Mouse (Mus musculus) liver, embryonic 14.5 days (tissue): ENCODE data around the gene Izumo1. TPM values are rescaled to one million over a fixed set of nuclear protein-coding genes. Genes with fewer than 3 reads are reported as not detected.

Experiments used
- ATAC-seq: fragments of 200-750 bp; cut with Nextera tagmentation; 2 replicates; pipeline ENCODE4 v1.8.0; 2017; ENCODE audit warnings: moderate number of reproducible peaks, mild to moderate bottlenecking, moderate library complexity; ENCODE audit not compliant: insufficient read depth
- DNase-seq, 3 experiments: peaks; one replicate each; pipeline ENCODE4 v3.0.0-alpha.2; 2012 to 2013; ENCODE audit warnings: low read depth in 3 of 3, low spot score in 3 of 3
- H3K27ac ChIP-seq: fragments of 300-500 bp; sonication (generic); 2 replicates; pipeline ENCODE4 v1.5.1; 2014; ENCODE audit warnings: moderate library complexity, mild to moderate bottlenecking, control low read depth, inconsistent platforms
- H3K27me3 ChIP-seq: fragments of 300-500 bp; sonication (generic); 2 replicates; pipeline ENCODE4 v1.6.1; 2014; ENCODE audit warnings: mild to moderate bottlenecking, low read length, moderate library complexity; ENCODE audit not compliant: control insufficient read depth, insufficient read depth
- H3K36me3 ChIP-seq: fragments of 300-500 bp; sonication (generic); replicated peaks from 2 replicates; pipeline ENCODE4 v1.6.1; 2014; ENCODE audit warnings: low read depth; ENCODE audit not compliant: control insufficient read depth, insufficient read depth
- H3K4me1 ChIP-seq, 2 experiments: fragments of 200-500 bp in 1 of 2; fragments of 300-500 bp in 1 of 2; sonication (generic) in 1 of 2; replicated peaks; 2 replicates each; pipeline ENCODE4 v1.6.1; 2012 to 2014; ENCODE audit warnings: antibody characterized with exemption in 1 of 2, inconsistent platforms in 1 of 2, low read length in 1 of 2; ENCODE audit not compliant: control insufficient read depth in 2 of 2, insufficient read depth in 2 of 2
- H3K4me2 ChIP-seq: fragments of 300-500 bp; sonication (generic); 2 replicates; pipeline ENCODE4 v1.6.1; 2014; ENCODE audit warnings: low read depth, mild to moderate bottlenecking, control low read depth, moderate library complexity
- H3K4me3 ChIP-seq, 2 experiments: fragments of 200-500 bp in 1 of 2; fragments of 300-500 bp in 1 of 2; sonication (generic) in 1 of 2; 2 replicates each; pipeline ENCODE4 v1.5.1; 2012 to 2014; ENCODE audit warnings: low read depth in 2 of 2, low read length in 2 of 2, mild to moderate bottlenecking in 2 of 2, control low read depth in 1 of 2, inconsistent platforms in 1 of 2, moderate library complexity in 1 of 2; ENCODE audit not compliant: insufficient read depth in 1 of 2
- H3K9ac ChIP-seq: fragments of 300-500 bp; sonication (generic); replicated peaks from 2 replicates; pipeline ENCODE4 v1.6.1; 2014; ENCODE audit warnings: mild to moderate bottlenecking, control low read depth, moderate library complexity
- H3K9me3 ChIP-seq: fragments of 300-500 bp; sonication (generic); 2 replicates; pipeline ENCODE4 v1.6.1; 2016; ENCODE audit warnings: low read length, mixed read lengths; ENCODE audit not compliant: control insufficient read depth
- CTCF ChIP-seq: IDR thresholded peaks from 2 replicates; pipeline ENCODE4 v1.5.1; 2016; ENCODE audit warnings: antibody characterized with exemption, low read depth, control low read depth
- EP300 ChIP-seq: IDR thresholded peaks from 2 replicates; pipeline ENCODE4 v1.6.1; 2016; ENCODE audit warnings: antibody characterized with exemption, low read depth
- WGBS: fragments of 180-500 bp; shearing (Covaris S2); extraction: QIAGEN DNeasy Blood & Tissue Kit; methylation state at CpG from one replicate; pipeline ENCODE4 v1.1.7; 2014; ENCODE audit not compliant: insufficient replicate concordance; 5-methylcytosine and 5-hydroxymethylcytosine counted together
- polyA plus RNA-seq, 2 experiments: library from polyadenylated mRNA; depleted of rRNA in 1 of 2; stranded (reverse) in 1 of 2; unstranded in 1 of 2; fragments of >200 nt; fragmentation: Nextera tagmentation in 1 of 2; extraction: Ambion mirVana in 1 of 2; gene quantifications; 2 replicates each; pipeline versions ENCODE4 v1.2.1 to v1.2.3; 2012 to 2014

Izumo1 gene
- polyA plus RNA-seq, 2 experiments, result 0.15 TPM; not detected in 1

- H3K4me1 ChIP-seq, result no peaks in the 10 kb centered on the region
- H3K4me2 ChIP-seq, result no peak overlapping the region
- DNase-seq, result no peak
- H3K4me3 ChIP-seq, result no peak overlapping the region
- no peak overlapping the region for H3K27ac ChIP-seq
- no peaks in the 10 kb centered on the region for H3K36me3 ChIP-seq
- H3K9me3 ChIP-seq, result no peaks in the 10 kb centered on the region
- no peaks in the 10 kb centered on the region for H3K27me3 ChIP-seq
- TF ChIP-seq CTCF (no peak), EP300 (no peak)
- 52% methylated on average over 18 of the region's 18 CpGs for WGBS
- H3K9ac ChIP-seq, result no peak overlapping the region
- ATAC-seq, result no peak
Observed at GRCm38 (mm10) chr7:45598960-45599879, 22.4 kb upstream of the Izumo1 start.

DNA sequence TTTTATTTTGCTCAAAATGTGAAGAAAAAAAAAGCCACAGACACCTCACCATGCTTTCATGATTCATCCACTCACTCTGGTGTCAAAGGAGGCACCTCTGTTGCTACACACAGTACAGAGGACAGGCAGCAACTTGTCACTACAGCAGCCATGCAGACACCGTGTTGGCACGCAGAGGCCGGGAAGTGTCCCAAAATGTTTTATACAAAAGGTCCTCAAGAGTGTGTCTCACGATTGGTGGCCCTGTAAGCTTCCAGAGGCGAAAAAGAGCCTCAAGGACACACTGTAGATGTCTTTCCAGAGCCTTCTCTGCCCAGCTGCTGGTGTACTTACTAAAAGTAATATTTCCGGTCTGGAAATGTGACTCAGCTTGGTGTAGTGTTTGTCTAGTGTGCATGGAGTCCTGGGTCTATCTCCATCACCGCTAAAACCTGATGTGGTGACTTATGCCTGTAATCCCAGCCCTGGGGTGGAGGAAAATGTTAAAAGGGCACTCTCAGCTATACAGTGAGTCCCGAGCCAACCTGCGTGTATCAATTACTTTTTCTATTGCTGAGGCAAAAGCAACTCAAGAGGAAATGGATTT, 15.8 kb upstream of the Izumo1 start:
- Histone ChIP-seq H3K27ac (no peak overlapping the region), H3K4me1 (no peaks in the 10 kb centered on the region; a peak in 1 of 4 replicates)
- ATAC-seq, result no peak

GRCm38 (mm10) chr7:45609511-45609910, 12.1 kb upstream of the Izumo1 start:
- H3K27me3 ChIP-seq, result no peaks in the 10 kb centered on the region
- no peak for TF ChIP-seq EP300
- TF ChIP-seq CTCF, result no peak
- no peaks in the 10 kb centered on the region for H3K9me3 ChIP-seq
- H3K4me2 ChIP-seq, result no peak overlapping the region
- H3K4me3 ChIP-seq, result no peak overlapping the region
- H3K9ac ChIP-seq, result no peak overlapping the region
- no peak for DNase-seq
- no peaks in the 10 kb centered on the region; a peak in 1 of 4 replicates for H3K4me1 ChIP-seq
- no peak overlapping the region for H3K27ac ChIP-seq
- no peak for ATAC-seq
- no peaks in the 10 kb centered on the region for H3K36me3 ChIP-seq
- 40% methylated on average over 1 of the region's 1 CpGs for WGBS

More for the DNA sequence above, 15.8 kb upstream of the Izumo1 start:
- WGBS, result 64% methylated on average over 9 of the region's 9 CpGs
- DNase-seq, result no peak
- H3K4me2 ChIP-seq, result no peak overlapping the region
- H3K9ac ChIP-seq, result no peak overlapping the region
- no peaks in the 10 kb centered on the region for H3K27me3 ChIP-seq
- H3K4me3 ChIP-seq, result no peak overlapping the region
- H3K36me3 ChIP-seq, result no peaks in the 10 kb centered on the region
- no peaks in the 10 kb centered on the region for H3K9me3 ChIP-seq
- TF ChIP-seq CTCF (no peak), EP300 (no peak)

GRCm38 (mm10) chr7:45616277-45616676, 5.3 kb upstream of the Izumo1 start:
- ATAC-seq, result no peak
- Histone ChIP-seq H3K36me3 (no peaks in the 10 kb centered on the region), H3K4me3 (no peak overlapping the region), H3K9me3 (no peaks in the 10 kb centered on the region), H3K9ac (no peak overlapping the region), H3K4me1 (peaks cover 0 to 1% of the 10 kb centered on the region in 2 experiments; a peak in 1 of 4 replicates), H3K27ac (no peak overlapping the region), H3K4me2 (no peak overlapping the region), H3K27me3 (peaks cover 10% of the 10 kb centered on the region)
- WGBS, result 25% methylated on average over 6 of the region's 6 CpGs
- no peak for TF ChIP-seq CTCF
- no peak for TF ChIP-seq EP300
- no peak for DNase-seq

- H3K36me3 ChIP-seq, result no peaks in the 10 kb centered on the region
- no peak within 1 kb of the TSS for H3K4me2 ChIP-seq
- H3K9ac ChIP-seq, result no peak within 1 kb of the TSS
- peaks cover 10% of the 10 kb centered on the region for H3K27me3 ChIP-seq
- H3K4me1 ChIP-seq, result peaks cover 0 to 4% of the 10 kb centered on the region in 2 experiments; a peak in 1 of 4 replicates
- H3K9me3 ChIP-seq, result no peaks in the 10 kb centered on the region
- no peak for DNase-seq
- TF ChIP-seq EP300 (no peak), CTCF (no peak)
- no peak for ATAC-seq
- no peak within 1 kb of the TSS for H3K4me3 ChIP-seq
- WGBS, result 12% methylated on average over 31 of the region's 31 CpGs
- H3K27ac ChIP-seq, result no peak within 1 kb of the TSS
Observed at GRCm38 (mm10) chr7:45617042-45617695, 4.4 kb upstream of the Izumo1 start, which contains the start of gene Fut1. Gene Fut1 (plus strand): TSS chr7:45617289.
